Mouse (Mus musculus): Measurements from ENCODE around the gene Ssr1. TPM values are rescaled to one million over a fixed set of nuclear protein-coding genes. Genes with fewer than 3 reads are reported as not detected.
A peak's percentile ranks its signal among the peaks of the same experiment; 100 is the strongest.

The Ssr1 gene
- polyA plus RNA-seq, 1 experiment from 2014 or later = 116 TPM

DNA sequence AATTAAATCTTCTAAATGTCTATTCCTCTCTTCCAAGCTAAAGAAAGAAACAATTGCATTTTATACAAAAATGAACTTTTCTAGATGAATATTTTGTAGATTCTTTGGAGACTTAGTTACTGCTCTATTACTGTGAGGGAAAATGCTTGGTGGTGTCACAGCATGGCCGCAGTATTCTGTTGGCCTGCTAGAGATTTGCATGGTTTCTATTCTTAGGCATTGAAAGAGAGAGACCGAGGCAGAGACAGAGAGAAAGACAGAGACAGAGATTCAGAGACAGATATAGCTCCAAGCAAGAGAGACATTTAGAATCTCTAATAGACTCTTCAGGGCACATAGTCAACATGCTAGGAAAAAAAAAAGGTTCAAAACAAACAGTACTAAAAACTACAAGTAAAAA is 14.0 kb upstream of the Ssr1 start:
- Histone ChIP-seq H3K27ac (replicated peaks) (no peak overlapping the region), H3K27me3 (ENCODE audit: low read depth, poor library complexity, severe bottlenecking) (no peaks in the 10 kb centered on the region), H3K9me3 (replicated peaks) (no peaks in the 10 kb centered on the region), H3K4me3 (no peak overlapping the region), H3K4me1 (no peaks in the 10 kb centered on the region), H3K36me3 (no peaks in the 10 kb centered on the region)
- WGBS = 85% methylated on average over 2 of the region's 2 CpGs
- DNase-seq (ENCODE audit: low spot score) = no peak

DNA sequence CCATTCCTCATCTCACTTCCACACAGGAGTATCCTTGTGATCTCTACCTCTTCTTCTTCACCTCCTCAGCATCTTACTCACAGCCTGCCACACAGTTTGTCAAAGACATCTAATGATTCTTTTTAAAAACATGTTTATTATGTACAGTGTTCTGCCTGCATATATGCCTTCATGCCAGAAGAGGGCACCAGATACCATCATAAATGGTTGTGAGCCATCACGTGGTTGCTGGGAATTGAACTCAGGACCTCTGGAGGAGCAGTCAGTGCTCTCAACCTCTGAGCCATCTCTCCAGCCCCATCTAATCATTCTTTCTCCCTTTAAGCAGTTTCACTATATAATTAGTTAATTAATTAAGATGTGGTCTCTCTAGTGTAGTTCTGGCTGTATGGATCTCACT is 8.4 kb upstream of the Ssr1 start:
- H3K4me1 ChIP-seq = no peaks in the 10 kb centered on the region
- no peak overlapping the region for H3K4me3 ChIP-seq
- no peak for DNase-seq (ENCODE audit: low spot score)
- H3K27ac ChIP-seq (replicated peaks) = no peak overlapping the region
- 46% methylated on average over 1 of the region's 1 CpGs for WGBS
- H3K27me3 ChIP-seq (ENCODE audit: low read depth, poor library complexity, severe bottlenecking) = peaks cover 3% of the 10 kb centered on the region; the same call in 1 of the 2 replicates
- no peaks in the 10 kb centered on the region for H3K9me3 ChIP-seq (replicated peaks)
- H3K36me3 ChIP-seq = no peaks in the 10 kb centered on the region

DNA sequence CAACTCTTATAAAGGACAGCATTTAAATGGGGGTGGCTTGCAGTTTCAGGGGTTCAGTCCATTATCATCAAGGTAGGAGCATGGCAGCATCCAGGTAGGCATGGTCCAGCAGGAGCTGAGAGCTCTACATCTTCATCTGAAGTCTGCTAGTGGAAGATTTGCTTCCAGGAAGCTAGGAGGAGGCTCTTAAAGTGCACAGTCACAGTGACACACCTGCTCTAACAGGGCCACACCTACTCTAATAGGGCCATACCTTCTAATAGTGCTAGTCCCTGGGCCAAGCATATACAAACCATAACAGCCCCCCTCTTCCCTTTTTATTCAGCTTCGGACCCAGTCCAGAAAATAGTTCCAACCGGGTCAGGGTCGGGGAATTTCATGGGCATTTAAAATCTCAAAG is 5.7 kb upstream of the Ssr1 start:
- no peak overlapping the region for H3K27ac ChIP-seq (replicated peaks)
- H3K4me1 ChIP-seq = no peaks in the 10 kb centered on the region
- no peaks in the 10 kb centered on the region for H3K9me3 ChIP-seq (replicated peaks)
- no peak for DNase-seq (ENCODE audit: low spot score)
- H3K27me3 ChIP-seq (ENCODE audit: low read depth, poor library complexity, severe bottlenecking) = peaks cover 3% of the 10 kb centered on the region; the same call in 1 of the 2 replicates
- 81% methylated on average over 3 of the region's 3 CpGs for WGBS
- H3K36me3 ChIP-seq = no peaks in the 10 kb centered on the region
- H3K4me3 ChIP-seq = no peak overlapping the region

DNA sequence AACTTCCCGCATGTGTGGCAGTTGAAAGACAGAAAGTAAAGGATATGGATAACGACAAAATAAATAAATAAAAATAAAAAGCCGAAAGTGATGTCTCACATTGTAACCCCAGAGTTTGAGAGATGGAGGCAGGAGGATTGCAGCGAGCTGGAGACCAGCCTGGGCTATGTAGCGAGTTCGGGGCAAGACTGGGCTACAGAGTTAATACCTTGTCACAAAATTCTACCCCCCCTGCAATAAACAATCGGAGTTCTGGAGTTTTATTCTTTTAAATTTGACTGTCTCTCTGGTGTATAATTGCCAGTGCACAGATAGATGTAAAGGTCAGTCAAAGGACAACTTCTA is 360 bp upstream of the Ssr1 start:
- peak overlapping the region; percentile 92 for H3K4me3 ChIP-seq
- peaks cover 3% of the 10 kb centered on the region; the same call in 1 of the 2 replicates for H3K27me3 ChIP-seq (ENCODE audit: low read depth, poor library complexity, severe bottlenecking)
- H3K36me3 ChIP-seq = peaks cover 22% of the 10 kb centered on the region
- DNase-seq (ENCODE audit: low spot score) = no peak
- H3K4me1 ChIP-seq = peaks cover 15% of the 10 kb centered on the region
- no peaks in the 10 kb centered on the region for H3K9me3 ChIP-seq (replicated peaks)
- whole genome bisulfite sequencing = 26% methylated on average over 7 of the region's 7 CpGs
- peak overlapping the region; percentile 98 for H3K27ac ChIP-seq (replicated peaks)

DNA sequence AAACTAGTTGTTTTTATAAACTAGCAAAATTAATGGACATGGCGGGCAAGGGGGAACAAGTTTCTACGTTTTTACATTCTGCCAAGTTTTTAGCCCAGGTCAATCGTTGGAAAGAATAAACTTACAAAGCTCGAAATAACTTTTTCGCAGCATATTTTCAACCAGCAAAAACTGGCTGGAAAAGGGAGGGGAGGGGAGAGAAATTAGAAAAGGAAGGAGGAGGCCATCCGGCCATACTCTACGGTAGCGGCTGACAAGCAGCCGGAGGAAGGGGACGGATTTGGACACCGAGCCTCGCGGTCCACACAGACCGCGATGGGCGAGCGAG is 677 bp downstream of the Ssr1 start:
- 0% methylated on average over 17 of the region's 17 CpGs for WGBS
- Histone ChIP-seq H3K36me3 (peaks cover 32% of the 10 kb centered on the region), H3K4me1 (peaks cover 15% of the 10 kb centered on the region), H3K4me3 (peak overlapping the region; percentile 92), H3K27me3 (ENCODE audit: low read depth, poor library complexity, severe bottlenecking) (no peaks in the 10 kb centered on the region), H3K9me3 (replicated peaks) (no peaks in the 10 kb centered on the region), H3K27ac (replicated peaks) (peak overlapping the region; percentile 98)
- no peak for DNase-seq (ENCODE audit: low spot score)

DNA sequence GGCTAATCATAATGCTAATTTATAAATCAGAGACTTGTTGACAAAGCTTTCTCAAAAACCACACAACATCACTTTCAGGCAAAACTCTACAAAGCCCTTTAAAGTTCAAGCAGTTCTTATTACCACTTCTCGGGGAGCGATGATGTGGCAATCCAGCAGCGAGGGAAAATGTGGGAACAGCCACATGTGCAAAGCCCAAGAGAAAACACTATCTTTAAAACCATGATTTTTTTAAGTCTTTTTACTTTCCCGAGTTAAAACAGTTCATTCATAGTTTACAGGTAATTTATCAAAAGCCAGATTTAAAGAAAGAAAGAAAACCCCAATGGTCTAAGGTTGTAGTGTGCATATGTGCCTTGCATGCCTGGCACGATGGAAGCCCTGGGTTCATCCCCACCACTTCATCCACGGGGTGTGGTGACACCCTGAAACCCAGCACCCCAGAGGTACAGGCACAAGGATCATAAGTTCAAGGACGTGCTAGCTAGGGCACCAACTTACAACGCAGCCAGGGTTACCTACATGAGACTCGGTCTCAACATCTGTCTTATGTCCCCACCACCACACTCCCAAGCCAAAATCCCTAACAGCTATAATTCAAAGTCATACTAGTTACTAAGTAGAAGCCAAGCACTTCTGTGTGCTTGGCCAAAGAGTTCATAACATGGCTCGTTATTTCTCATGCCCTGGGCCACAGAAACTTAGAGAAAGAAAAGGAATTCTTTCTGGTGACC is 1.2 kb downstream of the Ssr1 start:
- H3K27me3 ChIP-seq (ENCODE audit: low read depth, poor library complexity, severe bottlenecking) = no peaks in the 10 kb centered on the region
- 25% methylated on average over 10 of the region's 10 CpGs for WGBS
- peak overlapping the region; percentile 98 for H3K27ac ChIP-seq (replicated peaks)
- H3K36me3 ChIP-seq = peaks cover 38% of the 10 kb centered on the region
- H3K4me1 ChIP-seq = peaks cover 15% of the 10 kb centered on the region
- peak; percentile 17 for DNase-seq (ENCODE audit: low spot score)
- no peaks in the 10 kb centered on the region for H3K9me3 ChIP-seq (replicated peaks)
- peak overlapping the region; percentile 92 for H3K4me3 ChIP-seq

DNA sequence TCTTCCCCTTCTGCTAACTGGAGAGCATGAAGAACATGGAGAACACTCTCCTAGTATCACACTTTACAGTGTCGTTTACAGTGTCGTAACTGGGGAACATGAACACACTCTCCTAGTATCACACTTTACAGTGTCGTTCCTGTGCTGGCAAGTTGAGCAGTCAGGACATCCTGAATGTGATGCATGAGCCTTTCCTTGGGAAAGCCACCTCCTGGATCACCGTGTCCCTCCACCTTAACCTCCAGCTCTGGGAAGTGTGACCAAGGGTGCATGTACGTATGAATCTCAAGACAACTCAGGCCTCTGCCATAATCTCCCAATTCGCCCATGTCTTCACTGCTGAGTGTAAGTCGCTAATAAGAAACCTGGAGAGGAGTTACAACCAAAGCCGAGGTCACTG is 4.3 kb downstream of the Ssr1 start:
- no peaks in the 10 kb centered on the region for H3K9me3 ChIP-seq (replicated peaks)
- no peak for DNase-seq (ENCODE audit: low spot score)
- 94% methylated on average over 8 of the region's 8 CpGs for WGBS
- no peaks in the 10 kb centered on the region for H3K27me3 ChIP-seq (ENCODE audit: low read depth, poor library complexity, severe bottlenecking)
- H3K27ac ChIP-seq (replicated peaks) = no peak overlapping the region
- peaks cover 69% of the 10 kb centered on the region for H3K36me3 ChIP-seq
- peaks cover 15% of the 10 kb centered on the region for H3K4me1 ChIP-seq
- no peak overlapping the region for H3K4me3 ChIP-seq

DNA sequence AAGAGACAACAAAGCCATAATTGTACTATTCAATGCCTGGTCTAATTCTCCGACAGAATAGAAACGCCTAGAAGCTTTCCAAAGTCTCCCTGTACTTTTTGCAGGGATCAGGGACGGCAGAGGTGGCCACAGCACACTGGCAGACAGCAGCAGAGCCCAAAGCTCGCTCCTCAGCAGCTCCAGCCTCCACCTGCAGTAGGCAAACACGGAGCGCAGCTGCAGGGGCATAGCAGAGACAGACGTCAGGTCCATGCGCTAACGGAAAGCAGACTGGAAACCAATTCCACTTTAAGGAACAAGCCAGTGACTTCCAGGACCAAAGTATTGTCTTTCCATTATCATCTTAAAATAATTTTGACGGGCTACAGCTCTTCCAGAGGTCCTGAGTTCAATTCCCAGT is 7.9 kb downstream of the Ssr1 start:
- DNase-seq (ENCODE audit: low spot score) = no peak
- peaks cover 100% of the 10 kb centered on the region for H3K36me3 ChIP-seq

DNA sequence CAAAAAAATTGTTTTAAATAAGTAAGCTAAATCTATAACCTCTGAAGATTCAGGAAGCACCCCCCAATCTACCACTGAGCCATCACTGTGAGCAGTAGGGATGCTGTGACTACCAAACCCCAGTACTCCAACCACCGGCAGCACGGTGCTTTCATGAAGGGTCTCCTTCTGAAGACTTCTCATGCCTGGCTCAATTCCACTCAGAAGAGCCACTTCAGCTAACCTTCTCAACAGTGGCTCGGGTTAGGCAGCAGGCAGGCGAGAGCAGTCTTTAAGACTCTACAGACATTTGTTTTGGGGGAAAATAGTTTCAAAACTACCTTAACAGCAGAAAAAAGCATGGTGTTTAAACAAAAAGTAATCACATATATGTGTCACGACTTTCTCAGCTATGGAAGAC is 13.0 kb downstream of the Ssr1 start:
- no peaks in the 10 kb centered on the region for H3K9me3 ChIP-seq (replicated peaks)
- DNase-seq (ENCODE audit: low spot score) = no peak
- H3K4me3 ChIP-seq = no peak overlapping the region
- peaks cover 100% of the 10 kb centered on the region for H3K36me3 ChIP-seq
- H3K27ac ChIP-seq (replicated peaks) = no peak overlapping the region
- 93% methylated on average over 5 of the region's 5 CpGs for WGBS
- no peaks in the 10 kb centered on the region for H3K27me3 ChIP-seq (ENCODE audit: low read depth, poor library complexity, severe bottlenecking)
- no peaks in the 10 kb centered on the region for H3K4me1 ChIP-seq

More for the DNA sequence above, 7.9 kb downstream of the Ssr1 start:
- no peak overlapping the region for H3K27ac ChIP-seq (replicated peaks)
- 94% methylated on average over 10 of the region's 10 CpGs for WGBS
- H3K4me3 ChIP-seq = no peak overlapping the region
- no peaks in the 10 kb centered on the region for H3K4me1 ChIP-seq
- H3K9me3 ChIP-seq (replicated peaks) = no peaks in the 10 kb centered on the region
- no peaks in the 10 kb centered on the region for H3K27me3 ChIP-seq (ENCODE audit: low read depth, poor library complexity, severe bottlenecking)

DNA sequence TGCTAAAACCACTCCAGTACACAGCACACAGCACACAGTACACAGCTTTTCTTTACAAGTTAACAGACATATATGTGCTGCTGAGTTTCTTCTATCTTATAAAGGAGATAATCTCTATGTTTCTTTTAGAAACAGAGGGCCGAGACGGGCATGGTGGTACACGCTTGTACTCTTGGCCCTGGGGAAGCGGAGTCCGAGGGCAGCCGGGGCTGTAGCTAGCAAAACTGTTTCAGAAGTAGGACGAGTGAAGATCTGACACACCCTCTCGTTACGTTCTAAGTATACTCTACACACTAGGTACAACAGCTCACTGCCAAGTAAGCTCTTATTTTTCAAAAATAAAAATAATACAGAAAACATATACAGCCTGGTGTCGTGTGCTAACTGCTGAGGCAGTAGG is 13.7 kb downstream of the Ssr1 start:
- DNase-seq (ENCODE audit: low spot score) = no peak
- H3K36me3 ChIP-seq = peaks cover 100% of the 10 kb centered on the region
- WGBS = 93% methylated on average over 10 of the region's 10 CpGs
- H3K9me3 ChIP-seq (replicated peaks) = no peaks in the 10 kb centered on the region
- no peak overlapping the region for H3K27ac ChIP-seq (replicated peaks)
- no peaks in the 10 kb centered on the region for H3K4me1 ChIP-seq
- H3K4me3 ChIP-seq = no peak overlapping the region
- no peaks in the 10 kb centered on the region for H3K27me3 ChIP-seq (ENCODE audit: low read depth, poor library complexity, severe bottlenecking)

DNA sequence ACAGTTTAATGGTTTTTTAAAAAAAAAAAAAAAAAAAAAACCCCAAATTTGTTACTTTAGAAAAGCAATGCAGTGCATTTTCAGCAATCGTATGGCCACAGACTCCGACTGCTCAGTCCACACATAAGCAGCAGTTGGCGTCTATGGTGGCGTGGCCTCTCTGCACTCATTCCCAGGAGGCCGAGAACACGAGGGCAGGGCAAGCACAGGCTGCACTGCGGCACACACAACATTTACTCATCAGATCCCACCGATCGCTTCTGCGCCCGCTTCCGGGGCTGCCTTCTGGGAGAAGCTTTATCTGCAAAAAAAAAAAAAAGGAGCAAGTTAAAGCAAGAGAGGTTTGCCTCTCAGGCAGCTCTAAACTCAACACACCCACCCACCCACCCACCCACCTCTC is 14.5 kb downstream of the Ssr1 start:
- no peak for DNase-seq (ENCODE audit: low spot score)
- Histone ChIP-seq H3K4me1 (no peaks in the 10 kb centered on the region), H3K27me3 (ENCODE audit: low read depth, poor library complexity, severe bottlenecking) (no peaks in the 10 kb centered on the region), H3K4me3 (no peak overlapping the region), H3K36me3 (peaks cover 94% of the 10 kb centered on the region), H3K27ac (replicated peaks) (no peak overlapping the region), H3K9me3 (replicated peaks) (no peaks in the 10 kb centered on the region)
- WGBS = 96% methylated on average over 12 of the region's 12 CpGs

DNA sequence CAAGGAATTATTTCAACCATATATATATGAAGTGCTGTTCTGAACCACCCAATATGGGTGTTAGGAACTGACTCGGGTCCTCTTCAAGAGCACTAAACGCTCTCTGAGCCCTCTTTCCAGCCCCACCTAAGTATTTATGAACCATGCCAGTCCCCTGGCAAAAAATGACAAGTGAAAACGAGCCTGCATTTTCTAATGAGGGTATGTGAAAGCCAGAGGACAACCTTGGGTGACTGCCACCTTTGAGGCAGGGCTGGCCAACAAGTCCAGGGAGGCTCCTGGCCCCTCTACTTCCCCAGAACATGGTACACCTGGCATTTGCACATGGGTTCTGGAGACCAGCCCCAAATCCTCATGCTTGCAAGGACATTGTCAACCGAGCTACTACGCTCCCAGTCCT is 19.3 kb downstream of the Ssr1 start:
- Histone ChIP-seq H3K9me3 (replicated peaks) (no peaks in the 10 kb centered on the region), H3K27me3 (ENCODE audit: low read depth, poor library complexity, severe bottlenecking) (no peaks in the 10 kb centered on the region), H3K27ac (replicated peaks) (no peak overlapping the region), H3K4me3 (no peak overlapping the region), H3K36me3 (peaks cover 51% of the 10 kb centered on the region), H3K4me1 (no peaks in the 10 kb centered on the region)
- DNase-seq (ENCODE audit: low spot score) = no peak
- WGBS = 86% methylated on average over 5 of the region's 5 CpGs

DNA sequence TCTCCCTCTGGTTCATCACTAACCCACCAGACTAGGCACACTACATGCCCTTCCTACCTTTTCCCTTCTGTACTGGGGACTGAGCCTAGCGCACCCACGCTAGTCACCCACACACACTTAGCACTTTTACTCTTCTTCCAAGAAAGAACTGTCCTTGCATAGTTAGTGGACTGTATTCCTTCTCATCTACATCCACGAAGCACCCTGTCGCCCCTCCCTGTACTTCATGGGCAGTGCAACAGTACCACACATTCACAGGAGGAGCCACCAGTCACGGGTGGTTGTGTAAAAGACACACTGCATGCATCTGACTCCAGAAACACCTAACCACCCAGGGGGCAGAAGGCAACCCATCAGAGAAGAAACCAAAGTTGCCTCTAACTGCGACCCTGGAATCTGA is 20.0 kb downstream of the Ssr1 start:
- Histone ChIP-seq H3K9me3 (replicated peaks) (no peaks in the 10 kb centered on the region), H3K27ac (replicated peaks) (no peak overlapping the region), H3K4me3 (no peak overlapping the region), H3K4me1 (peaks cover 1% of the 10 kb centered on the region; the same call in 1 of the 2 replicates), H3K36me3 (peaks cover 44% of the 10 kb centered on the region), H3K27me3 (ENCODE audit: low read depth, poor library complexity, severe bottlenecking) (no peaks in the 10 kb centered on the region)
- no peak for DNase-seq (ENCODE audit: low spot score)
- WGBS = 85% methylated on average over 6 of the region's 6 CpGs

Data from midbrain, embryonic 10.5 days (tissue).